Comparison of ENCODE assay signal across 8 mouse cellular contexts in genomic region chr1:84697136-84697535, GRCm38 (mm10). TPM values are rescaled to one million over a fixed set of nuclear protein-coding genes. Genes with fewer than 3 reads are reported as not detected.
A peak's percentile ranks its signal among the peaks of the same experiment; 100 is the strongest.
DNase-seq lines count a peak whose midpoint lies in the region; ATAC-seq and TF ChIP-seq lines count a peak whose summit lies in the region.

No protein-coding gene starts in this region.

- H3K36me3 ChIP-seq in E14TG2a.4 (ENCODE audit: insufficient read depth, low read length) = no peaks in the 10 kb centered on the region
- no peaks in the 10 kb centered on the region for H3K36me3 ChIP-seq in forebrain, embryonic 13.5 days (ENCODE audit: poor library complexity, severe bottlenecking)
- H3K36me3 ChIP-seq in midbrain, embryonic 16.5 days (ENCODE audit: control insufficient read depth, insufficient read depth, low read length) = no peaks in the 10 kb centered on the region

- no peak for ATAC-seq in CD4-positive, CD25-positive, alpha-beta regulatory T cell, adult 4 months
- 0 out of 2 replicates have a peak, but pooled peaks have one; percentile 16 for ATAC-seq in forebrain, embryonic 13.5 days
- 0 out of 2 replicates have a peak, but pooled peaks have one; percentile 14 for ATAC-seq in midbrain, embryonic 16.5 days

- H3K4me3 ChIP-seq in E14TG2a.4 (replicated peaks; ENCODE audit: low read length) = no peak overlapping the region
- no peak overlapping the region for H3K4me3 ChIP-seq in forebrain, embryonic 13.5 days
- no peak overlapping the region for H3K4me3 ChIP-seq in midbrain, embryonic 16.5 days (ENCODE audit: low read depth, low read length)

- H3K27me3 ChIP-seq in E14TG2a.4 (ENCODE audit: insufficient read depth, low read length) = peaks cover 38% of the 10 kb centered on the region
- no peaks in the 10 kb centered on the region for H3K27me3 ChIP-seq in forebrain, embryonic 13.5 days
- H3K27me3 ChIP-seq in midbrain, embryonic 16.5 days (ENCODE audit: control insufficient read depth, insufficient read depth, low read depth, low read length) = no peaks in the 10 kb centered on the region

- no peaks in the 10 kb centered on the region for H3K9me3 ChIP-seq in E14TG2a.4 (ENCODE audit: low read length)
- no peaks in the 10 kb centered on the region for H3K9me3 ChIP-seq in forebrain, embryonic 13.5 days (replicated peaks)
- no peaks in the 10 kb centered on the region for H3K9me3 ChIP-seq in midbrain, embryonic 16.5 days (replicated peaks; ENCODE audit: control insufficient read depth, low read length, poor library complexity, severe bottlenecking)

- peaks cover 16% of the 10 kb centered on the region for H3K4me1 ChIP-seq in E14TG2a.4 (replicated peaks; ENCODE audit: low read depth, low read length)
- peaks cover 11% of the 10 kb centered on the region for H3K4me1 ChIP-seq in forebrain, embryonic 13.5 days
- H3K4me1 ChIP-seq in midbrain, embryonic 16.5 days (ENCODE audit: control insufficient read depth, insufficient read depth, low read length) = peaks cover 15% of the 10 kb centered on the region

- peak; percentile 58 for DNase-seq in CD4-positive, CD25-positive, alpha-beta regulatory T cell, adult 2 months (ENCODE audit: low read depth, low spot score)
- DNase-seq in c-Kit-positive CD71-positive TER-119-negative erythroid progenitor cells, embryonic 14.5 days (ENCODE audit: low read depth) = peak; percentile 33
- DNase-seq in layer of hippocampus, postnatal 25 days (ENCODE audit: extremely low spot score in 1 of 2, low spot score in 1 of 2) = peak; percentile 62 to 86
- DNase-seq in thymus, postnatal 14 days = peak; percentile 18

- WGBS in forebrain, embryonic 13.5 days = 3% methylated on average over 2 of the region's 2 CpGs
- 0% methylated on average over 2 of the region's 2 CpGs for WGBS in midbrain, embryonic 16.5 days

- H3K4me2 ChIP-seq in forebrain, embryonic 13.5 days = no peak overlapping the region
- peak overlapping the region; percentile 25 for H3K4me2 ChIP-seq in midbrain, embryonic 16.5 days (ENCODE audit: low read length)

- TF ChIP-seq CTCF in E14TG2a.4 (conservative IDR thresholded peaks at IDR 0.05; ENCODE audit: low read length) = peak; percentile 76

- no peak overlapping the region for H3K27ac ChIP-seq in forebrain, embryonic 13.5 days
- H3K27ac ChIP-seq in midbrain, embryonic 16.5 days (ENCODE audit: low read length) = no peak overlapping the region

- no peak overlapping the region for H3K9ac ChIP-seq in forebrain, embryonic 13.5 days
- H3K9ac ChIP-seq in midbrain, embryonic 16.5 days (ENCODE audit: low read depth, low read length) = no peak overlapping the region

RNA-seq across cellular contexts. Expression of gene Dner, which starts 1.1 kb away (rescaled TPM):
- polyA plus RNA-seq in CD4-positive, CD25-positive, alpha-beta regulatory T cell, adult 4 months (2017; shearing (Covaris generic)) = not detected
- 98.5 and 115 TPM in 2 replicates for polyA plus RNA-seq in forebrain, embryonic 13.5 days (2015; fragmentation: Nextera tagmentation; extraction: Ambion mirVana)
- total RNA-seq in layer of hippocampus, postnatal 25 days (2021) = 100 to 1,000 TPM; 119 to 123 TPM
- 294 and 301 TPM in 2 replicates for polyA plus RNA-seq in midbrain, embryonic 16.5 days (2015; fragmentation: Nextera tagmentation; extraction: Ambion mirVana)

Comparison
In these comparisons a context has a peak if more than half of its experiments do, and no peak if none do; other contexts are left out.
1. DNase-seq: peak in every context shown above with its lines; median percentile 74 in layer of hippocampus, postnatal 25 days; 58 in CD4-positive, CD25-positive, alpha-beta regulatory T cell, adult 2 months; 33 in c-Kit-positive CD71-positive TER-119-negative erythroid progenitor cells, embryonic 14.5 days; 18 in thymus, postnatal 14 days.
2. RNA of gene Dner, which starts 1.1 kb away (polyA plus RNA-seq): 294 to 301 TPM in midbrain, embryonic 16.5 days and 98.5 to 115 TPM in forebrain, embryonic 13.5 days; not detected in CD4-positive, CD25-positive, alpha-beta regulatory T cell, adult 4 months; every median in the first group is over 10 times any median in the second.